Mouse (Mus musculus) hindbrain, embryonic 16.5 days (tissue): Measurements from ENCODE around the gene Bub1b. TPM values are rescaled to one million over a fixed set of nuclear protein-coding genes. Genes with fewer than 3 reads are reported as not detected.
"Not testable (repeated sequence)": the region's sequence is repeated elsewhere in the genome, so short reads cannot be mapped to it uniquely, and the experiment has no call there.

Experiments used
- ATAC-seq: fragments of 200-750 bp; cut with Nextera tagmentation; 2 replicates; pipeline ENCODE4 v1.8.0; 2017; ENCODE audit warnings: moderate TSS enrichment, moderate library complexity
- H3K27ac ChIP-seq: fragments of 300-500 bp; sonication (generic); 2 replicates; pipeline ENCODE4 v1.5.1; 2014; ENCODE audit warnings: low read depth, mild to moderate bottlenecking, control low read depth, low read length, moderate library complexity
- H3K27me3 ChIP-seq: fragments of 300-500 bp; sonication (generic); replicated peaks from 2 replicates; pipeline ENCODE4 v1.6.1; 2014; ENCODE audit warnings: low read length; ENCODE audit not compliant: control insufficient read depth, insufficient read depth
- H3K36me3 ChIP-seq: fragments of 300-500 bp; sonication (generic); 2 replicates; pipeline ENCODE4 v1.6.1; 2014; ENCODE audit warnings: mild to moderate bottlenecking, low read length, moderate library complexity, mixed read lengths; ENCODE audit not compliant: control insufficient read depth, insufficient read depth
- H3K4me1 ChIP-seq: fragments of 300-500 bp; sonication (generic); 2 replicates; pipeline ENCODE4 v1.6.1; 2014; ENCODE audit warnings: low read depth, low read length; ENCODE audit not compliant: control insufficient read depth, insufficient read depth
- H3K4me2 ChIP-seq: fragments of 300-500 bp; sonication (generic); 2 replicates; pipeline ENCODE4 v1.6.1; 2014; ENCODE audit warnings: mild to moderate bottlenecking, low read length, control low read depth, moderate library complexity
- H3K4me3 ChIP-seq: fragments of 300-500 bp; sonication (generic); 2 replicates; pipeline ENCODE4 v1.5.1; 2014; ENCODE audit warnings: mild to moderate bottlenecking, low read length, control low read depth, moderate library complexity
- H3K9ac ChIP-seq: fragments of 300-500 bp; sonication (generic); 2 replicates; pipeline ENCODE4 v1.6.1; 2014; ENCODE audit warnings: low read depth, mild to moderate bottlenecking, control low read depth, low read length, moderate library complexity
- H3K9me3 ChIP-seq: fragments of 300-500 bp; sonication (generic); 2 replicates; pipeline ENCODE4 v1.6.1; 2014; ENCODE audit warnings: mild to moderate bottlenecking, low read length, moderate library complexity; ENCODE audit not compliant: control insufficient read depth
- WGBS: fragments of 180-500 bp; shearing (Covaris S2); extraction: QIAGEN DNeasy Blood & Tissue Kit; methylation state at CpG from one replicate; pipeline ENCODE4 v1.1.7; 2014; 5-methylcytosine and 5-hydroxymethylcytosine counted together
- polyA plus RNA-seq: library from polyadenylated mRNA; unstranded; fragments of >200 nt; fragmentation: Nextera tagmentation; extraction: Ambion mirVana; gene quantifications from 2 replicates; pipeline ENCODE4 v1.2.1, GENCODE M21; 2015

Bub1b gene
- 13.8 and 16.9 TPM in 2 replicates for polyA plus RNA-seq

DNA sequence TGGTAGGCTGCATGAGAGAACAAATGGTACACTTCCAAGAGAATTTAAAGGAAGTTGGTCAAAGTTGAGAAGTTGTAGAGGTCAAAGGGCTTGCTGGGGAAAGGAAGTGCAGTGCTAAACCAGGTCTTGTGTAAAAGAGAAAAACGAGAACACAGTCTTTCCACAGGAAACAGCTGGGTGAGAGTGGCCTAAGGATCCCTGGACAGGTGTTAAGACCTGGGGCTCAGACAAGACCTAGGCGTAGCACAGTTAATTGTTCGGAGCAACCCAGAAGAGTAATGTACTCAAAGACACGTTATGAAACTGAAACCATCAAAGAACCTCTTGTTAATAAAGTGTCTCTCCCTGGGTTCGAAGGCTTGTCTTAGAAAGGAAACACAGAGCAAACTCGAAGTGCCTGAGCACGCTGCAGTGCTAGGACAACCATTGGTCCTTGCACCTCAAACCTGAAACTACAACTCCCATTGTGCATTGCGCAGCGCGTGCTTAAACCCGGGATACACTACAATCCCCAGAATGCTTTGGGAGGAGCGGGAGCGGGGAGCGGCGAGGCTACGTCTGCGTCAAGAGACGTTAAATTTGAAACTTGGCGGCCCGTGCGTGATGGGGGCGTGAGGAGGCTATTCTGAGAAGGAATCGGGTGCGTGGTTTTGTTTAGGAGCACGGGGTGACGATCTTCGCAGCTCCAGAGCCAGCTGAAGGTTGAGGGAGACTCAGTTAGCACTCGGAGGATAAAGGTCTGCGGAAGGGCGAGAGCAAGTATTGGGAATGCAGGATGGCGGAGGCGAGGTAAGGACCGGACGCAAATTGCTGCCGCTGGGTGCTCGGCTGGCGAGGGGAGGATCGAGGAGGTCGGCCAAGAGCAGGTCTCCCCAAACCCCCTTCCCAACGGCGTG is at the start of gene Bub1b:
Bub1b (plus strand) TSS at position 539 of the 896 bp plus-strand sequence.
- Histone ChIP-seq H3K9me3 (no peaks in the 10 kb centered on the region), H3K36me3 (no peaks in the 10 kb centered on the region), H3K9ac (peak within 1 kb of the TSS; percentile 59), H3K4me3 (peak within 1 kb of the TSS; percentile 67), H3K4me1 (no peaks in the 10 kb centered on the region; the same call in none of the 2 replicates), H3K4me2 (peak within 1 kb of the TSS; percentile 90), H3K27me3 (no peaks in the 10 kb centered on the region), H3K27ac (no peak within 1 kb of the TSS)
- WGBS: 6% methylated on average over 41 of the region's 41 CpGs
- ATAC-seq: peak; percentile 100

DNA sequence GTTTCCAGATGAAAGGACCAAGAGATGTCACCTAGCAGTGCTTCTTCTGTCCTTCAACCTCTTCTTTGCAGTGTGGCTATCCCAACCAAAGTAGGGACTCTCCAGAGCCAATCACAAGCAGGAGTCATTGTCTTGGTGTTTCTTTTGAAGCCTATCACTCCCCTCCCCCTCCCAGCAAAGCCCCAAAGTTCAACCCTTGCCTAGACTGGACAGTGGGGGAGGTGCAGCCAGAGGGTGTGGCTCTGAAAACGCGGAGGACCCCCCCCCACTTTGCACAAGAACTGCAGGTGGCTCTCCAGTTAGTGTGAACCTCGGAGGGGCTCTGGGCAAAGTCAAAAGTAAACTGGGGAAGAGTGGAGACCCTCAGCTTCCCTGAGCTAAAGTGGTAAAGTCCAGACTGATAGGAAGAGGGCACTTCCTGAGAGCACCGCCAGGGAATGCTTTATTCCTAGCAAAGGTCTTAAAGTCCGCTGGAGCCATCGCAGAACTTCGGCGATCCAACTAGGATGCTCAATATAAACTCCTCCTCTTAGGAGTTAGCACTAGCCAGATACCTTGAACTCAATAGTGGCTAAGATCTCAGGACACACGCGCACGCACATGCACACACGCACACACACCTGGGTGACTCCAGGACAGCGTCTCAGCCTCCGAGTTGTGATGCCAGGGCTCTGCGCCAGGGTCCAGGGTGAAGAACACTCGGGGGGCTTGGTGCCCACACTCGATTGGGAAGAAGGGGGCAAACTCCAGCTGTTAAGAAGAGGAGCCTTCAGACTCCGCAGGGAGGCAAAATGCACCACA is 49.4 kb upstream of the Bub1b start:
- 0% methylated on average over 18 of the region's 18 CpGs for WGBS
- Histone ChIP-seq H3K4me1 (peaks cover 50% of the 10 kb centered on the region), H3K27me3 (no peaks in the 10 kb centered on the region), H3K9ac (peak overlapping the region; percentile 80), H3K4me3 (peak overlapping the region; percentile 83), H3K9me3 (no peaks in the 10 kb centered on the region), H3K4me2 (peak overlapping the region; percentile 92), H3K36me3 (no peaks in the 10 kb centered on the region), H3K27ac (no peak overlapping the region)
- no peak for ATAC-seq

DNA sequence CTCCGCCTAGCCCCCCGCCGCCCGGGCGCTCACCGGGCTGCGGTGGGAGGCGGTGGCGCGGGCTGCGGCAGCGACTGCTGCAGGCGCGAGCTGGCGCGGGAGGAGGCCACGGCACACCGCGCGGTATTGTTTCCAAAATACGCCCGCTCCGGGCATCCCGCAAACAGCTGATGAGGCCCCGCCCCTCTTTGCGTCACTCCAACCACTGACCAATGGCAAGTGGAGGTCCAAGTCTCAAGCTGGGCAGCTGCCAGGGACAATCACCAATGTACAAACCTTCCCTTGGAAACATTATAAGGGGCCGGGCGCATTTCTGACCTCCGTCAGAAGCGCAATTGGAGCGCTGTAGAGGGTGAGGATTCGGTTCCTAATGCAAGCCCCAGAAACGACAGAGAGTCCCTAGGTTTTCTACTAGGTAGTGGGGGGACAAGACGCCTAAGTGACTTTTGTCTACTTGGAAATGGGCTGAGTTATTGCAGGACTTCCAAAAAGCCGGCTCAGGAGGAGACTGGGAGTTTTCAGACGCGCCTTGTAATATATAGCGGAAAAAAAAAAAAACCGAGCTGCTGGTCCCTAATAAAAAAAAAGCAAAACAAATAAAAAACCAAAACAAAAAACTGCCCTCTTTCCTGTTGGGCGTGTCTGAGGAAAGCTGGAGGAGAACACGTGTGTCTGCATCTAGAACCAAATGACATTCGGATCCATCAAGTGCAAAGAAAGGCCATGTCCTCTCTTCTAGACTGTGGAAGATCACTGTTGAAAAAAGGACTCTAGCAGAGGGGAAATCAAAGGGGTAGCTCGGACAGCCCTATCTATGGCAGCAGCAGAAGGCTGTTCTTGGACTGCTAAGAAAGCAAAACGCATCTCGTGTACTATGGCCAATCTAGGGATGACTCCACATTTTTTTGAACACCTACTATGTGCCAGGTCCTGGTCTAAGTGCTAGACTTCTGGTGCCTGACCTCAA is 48.2 kb upstream of the Bub1b start, which contains the start of gene Bmf:
Bmf (minus strand) TSS at position 181 of the 967 bp plus-strand sequence.
- ATAC-seq: peak; percentile 93
- peak within 1 kb of the TSS; percentile 64 for H3K27ac ChIP-seq
- H3K4me3 ChIP-seq: peak within 1 kb of the TSS; percentile 83
- no peaks in the 10 kb centered on the region for H3K36me3 ChIP-seq
- H3K4me2 ChIP-seq: peak within 1 kb of the TSS; percentile 92
- H3K9ac ChIP-seq: peak within 1 kb of the TSS; percentile 80
- H3K9me3 ChIP-seq: no peaks in the 10 kb centered on the region
- under 1% methylated on average over 36 of the region's 45 CpGs for WGBS
- H3K4me1 ChIP-seq: peaks cover 38% of the 10 kb centered on the region
- no peaks in the 10 kb centered on the region for H3K27me3 ChIP-seq

DNA sequence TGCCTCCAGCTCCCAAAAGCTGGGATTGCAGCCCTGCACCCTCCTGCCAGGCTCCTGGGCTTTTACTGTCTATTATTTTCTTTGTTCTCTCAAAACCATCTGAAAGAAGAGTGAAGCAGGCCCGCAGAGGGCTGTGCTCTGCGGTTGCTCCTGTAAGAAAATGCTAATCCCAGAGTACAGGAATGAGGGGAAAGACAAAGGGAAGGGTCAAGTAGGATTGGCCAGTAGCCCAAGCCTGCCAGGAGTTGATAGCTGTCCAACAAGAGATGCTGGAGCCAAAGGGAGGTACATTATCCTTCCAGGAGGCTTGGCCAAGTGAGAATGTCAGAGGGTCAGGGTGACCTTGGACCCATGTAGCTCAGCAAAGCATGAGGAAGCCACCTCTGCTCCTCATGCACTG is 46.4 kb upstream of the Bub1b start:
- Histone ChIP-seq H3K27me3 (no peaks in the 10 kb centered on the region), H3K9ac (no peak overlapping the region), H3K27ac (no peak overlapping the region), H3K4me3 (no peak overlapping the region), H3K9me3 (no peaks in the 10 kb centered on the region), H3K4me2 (no peak overlapping the region), H3K4me1 (peaks cover 21% of the 10 kb centered on the region), H3K36me3 (no peaks in the 10 kb centered on the region)
- 23% methylated on average over 2 of the region's 2 CpGs for WGBS
- no peak for ATAC-seq

DNA sequence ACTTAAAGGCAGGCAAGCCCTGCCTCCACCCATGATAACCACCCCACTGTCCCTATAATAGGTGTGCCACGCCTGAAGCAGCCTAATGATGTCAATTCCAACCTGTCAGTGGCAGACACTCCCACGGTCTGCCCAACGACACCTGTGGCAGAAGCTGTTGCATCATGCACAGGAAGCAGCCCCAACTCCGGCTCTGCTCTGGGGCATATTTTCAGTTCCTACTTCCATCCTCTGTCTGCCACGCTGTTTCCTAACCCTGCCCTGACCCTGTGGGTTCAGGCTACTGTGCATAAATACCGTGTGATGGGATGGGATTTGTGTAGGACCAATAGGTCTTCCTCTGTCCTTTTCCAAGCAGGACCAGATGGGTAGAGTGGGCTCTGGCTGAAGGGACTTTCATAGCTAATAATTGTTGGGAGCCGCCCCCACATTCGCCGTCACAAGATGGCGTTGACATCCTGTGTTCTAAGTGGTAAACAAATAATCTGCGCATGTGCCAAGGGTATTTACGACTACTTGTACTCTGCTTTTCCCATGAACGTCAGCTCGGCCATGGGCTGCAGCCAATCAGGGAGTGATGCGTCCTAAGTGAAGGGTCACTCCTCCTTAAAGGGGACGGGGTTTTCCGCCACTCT is 43.5 kb upstream of the Bub1b start:
- peak overlapping the region; percentile 58 for H3K4me2 ChIP-seq

DNA sequence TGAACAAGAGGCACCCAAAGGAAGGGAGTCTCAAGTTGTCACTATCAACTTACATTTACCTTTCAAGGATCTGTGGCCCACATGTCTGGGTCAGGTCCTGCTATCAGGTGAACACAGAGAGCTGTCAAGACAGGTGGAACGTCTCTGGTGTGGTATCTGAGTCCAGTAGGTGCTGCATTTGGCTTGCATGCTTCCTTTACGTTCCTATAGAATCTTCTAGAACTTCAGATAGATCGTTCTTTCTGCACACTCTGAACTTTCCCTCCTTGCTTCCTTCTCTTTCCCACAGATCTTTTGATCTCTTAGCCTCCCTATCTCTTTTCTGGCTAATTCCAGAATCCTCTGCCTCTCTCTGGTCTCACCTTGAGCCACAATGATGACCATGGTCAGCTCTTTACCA is 39.6 kb upstream of the Bub1b start:
- no peaks in the 10 kb centered on the region for H3K9me3 ChIP-seq
- no peak overlapping the region for H3K4me3 ChIP-seq
- H3K4me2 ChIP-seq: no peak overlapping the region
- no peak for ATAC-seq
- 100% methylated on average over 3 of the region's 3 CpGs for WGBS
- H3K4me1 ChIP-seq: no peaks in the 10 kb centered on the region
- H3K36me3 ChIP-seq: no peaks in the 10 kb centered on the region
- H3K27ac ChIP-seq: no peak overlapping the region
- H3K27me3 ChIP-seq: no peaks in the 10 kb centered on the region
- H3K9ac ChIP-seq: no peak overlapping the region

More for the DNA sequence above, 43.5 kb upstream of the Bub1b start:
- ATAC-seq: peak; percentile 58
- not testable (repeated sequence) for H3K36me3 ChIP-seq, H3K4me1 ChIP-seq, H3K27me3 ChIP-seq, H3K9me3 ChIP-seq
- Histone ChIP-seq H3K27ac (peak overlapping the region; percentile 59; the same call in 1 of the 2 replicates), H3K9ac (peak overlapping the region; percentile 42), H3K4me3 (peak overlapping the region; percentile 41)
- 64% methylated on average over 14 of the region's 17 CpGs for WGBS

DNA sequence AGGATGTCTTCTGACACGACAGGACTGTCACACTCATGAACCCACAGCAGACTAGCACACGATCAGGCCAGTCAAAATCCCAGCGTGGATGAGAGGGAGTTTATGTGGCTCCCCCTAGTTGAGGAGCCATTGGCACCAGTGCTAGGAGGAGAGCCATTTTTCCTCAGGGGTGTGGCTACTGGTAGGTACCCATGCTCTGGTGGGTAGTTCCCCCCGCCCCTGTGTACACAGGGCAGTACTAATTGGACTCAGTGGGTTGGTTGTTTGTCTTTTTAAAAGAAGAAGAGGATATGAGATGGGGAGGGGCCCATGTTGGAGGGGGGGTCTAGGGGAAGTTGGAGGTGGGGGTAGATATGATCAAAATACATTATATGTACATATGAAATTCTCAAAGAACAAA is 36.0 kb upstream of the Bub1b start:
- WGBS: 85% methylated on average over 4 of the region's 4 CpGs
- H3K4me3 ChIP-seq: no peak overlapping the region
- no peaks in the 10 kb centered on the region for H3K9me3 ChIP-seq

DNA sequence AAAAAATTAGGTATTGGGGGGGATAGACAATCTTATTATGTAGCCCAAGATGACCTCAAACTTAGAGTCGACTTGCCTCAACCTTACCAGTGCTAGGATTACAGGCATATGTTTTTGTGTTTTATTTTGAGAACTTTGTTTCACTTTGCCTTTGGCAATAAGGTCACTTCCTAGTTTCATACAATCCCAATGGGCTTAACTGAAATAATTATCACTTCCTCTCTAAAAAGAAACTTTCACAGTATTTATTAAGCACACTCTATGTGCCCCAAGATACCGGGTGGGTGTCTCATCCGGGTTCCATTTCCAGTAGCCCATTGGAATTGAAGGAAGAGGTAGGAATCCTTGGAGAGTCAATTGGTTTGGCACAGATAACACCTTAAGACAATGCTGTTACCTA is 35.6 kb upstream of the Bub1b start:
- H3K27me3 ChIP-seq: no peaks in the 10 kb centered on the region
- no peak overlapping the region for H3K4me3 ChIP-seq
- no peak for ATAC-seq
- no peaks in the 10 kb centered on the region for H3K9me3 ChIP-seq
- WGBS: 92% methylated on average over 3 of the region's 3 CpGs
- H3K27ac ChIP-seq: no peak overlapping the region
- no peak overlapping the region for H3K9ac ChIP-seq
- no peak overlapping the region for H3K4me2 ChIP-seq
- no peaks in the 10 kb centered on the region for H3K4me1 ChIP-seq
- no peaks in the 10 kb centered on the region for H3K36me3 ChIP-seq

More for the DNA sequence above, 36.0 kb upstream of the Bub1b start:
- no peak overlapping the region for H3K4me2 ChIP-seq
- no peak overlapping the region for H3K9ac ChIP-seq
- no peak overlapping the region for H3K27ac ChIP-seq
- H3K4me1 ChIP-seq: no peaks in the 10 kb centered on the region
- H3K36me3 ChIP-seq: no peaks in the 10 kb centered on the region
- ATAC-seq: no peak
- no peaks in the 10 kb centered on the region for H3K27me3 ChIP-seq
